Mouse (Mus musculus) E14TG2a.4 (cell line): ENCODE data around the gene Lhfpl3.

Experiments
- CTCF ChIP-seq: conservative IDR thresholded peaks from 2 replicates; pipeline ENCODE4 v1.5.1; 2014; ENCODE audit warnings: low read length
- NANOG ChIP-seq: IDR thresholded peaks from 2 replicates; pipeline ENCODE4 v1.6.1; 2014; ENCODE audit warnings: borderline replicate concordance, low read length, mixed read lengths
- POU5F1 ChIP-seq: IDR thresholded peaks from 2 replicates; pipeline ENCODE4 v1.6.1; 2014; ENCODE audit warnings: low read length, borderline replicate concordance

- TF ChIP-seq CTCF (no peak), POU5F1 (no peak), NANOG (no peak)
These were observed 1.4 kb downstream of the Lhfpl3 start for GRCm38 (mm10) chr5:22747305-22747704.
